Mouse (Mus musculus): ENCODE data around the gene Ralgapa1.
A peak's percentile ranks its signal among the peaks of the same experiment; 100 is the strongest.
"Not testable (repeated sequence)": the region's sequence is repeated elsewhere in the genome, so short reads cannot be mapped to it uniquely, and the experiment has no call there.

Gene Ralgapa1

DNA sequence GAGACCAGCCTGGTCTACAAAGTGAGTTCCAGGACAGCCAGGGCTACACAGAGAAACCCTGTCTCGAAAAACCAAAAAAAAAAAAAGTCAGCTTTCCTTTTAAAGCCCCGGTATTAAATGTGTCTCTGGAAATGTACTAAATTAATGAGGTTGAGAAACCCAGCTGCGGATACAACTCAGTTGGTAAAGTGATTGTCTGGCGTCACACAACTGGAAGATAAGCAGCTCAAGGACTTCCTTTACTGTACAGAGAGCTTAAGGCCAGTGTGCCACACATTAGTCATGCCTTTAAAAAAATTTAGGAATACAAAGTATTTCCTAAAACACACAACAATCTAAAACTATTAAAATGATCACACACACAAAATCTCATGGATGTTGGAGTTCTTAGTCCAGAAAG, 22.2 kb downstream of the Ralgapa1 start:
- DNase-seq = no peak

DNA sequence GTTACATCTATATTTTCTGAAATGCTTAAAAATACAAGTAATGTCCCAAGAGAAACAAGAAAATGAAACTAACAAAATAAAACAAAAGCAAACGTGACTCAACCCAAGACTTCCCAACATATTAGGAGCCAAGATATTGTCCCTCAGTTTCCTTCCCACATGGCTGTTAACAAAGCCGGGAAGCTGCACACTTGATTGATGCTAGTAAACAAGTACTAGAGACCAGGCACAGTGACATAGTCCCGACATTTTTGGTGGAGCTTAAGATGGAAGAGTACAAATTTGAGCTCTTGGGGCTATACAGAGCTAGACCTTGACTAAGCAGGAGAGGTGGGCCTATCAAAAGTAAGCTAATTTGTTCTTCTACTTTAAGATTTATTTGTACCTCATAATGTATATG, 23.9 kb downstream of the Ralgapa1 start:
- no peak for DNase-seq

DNA sequence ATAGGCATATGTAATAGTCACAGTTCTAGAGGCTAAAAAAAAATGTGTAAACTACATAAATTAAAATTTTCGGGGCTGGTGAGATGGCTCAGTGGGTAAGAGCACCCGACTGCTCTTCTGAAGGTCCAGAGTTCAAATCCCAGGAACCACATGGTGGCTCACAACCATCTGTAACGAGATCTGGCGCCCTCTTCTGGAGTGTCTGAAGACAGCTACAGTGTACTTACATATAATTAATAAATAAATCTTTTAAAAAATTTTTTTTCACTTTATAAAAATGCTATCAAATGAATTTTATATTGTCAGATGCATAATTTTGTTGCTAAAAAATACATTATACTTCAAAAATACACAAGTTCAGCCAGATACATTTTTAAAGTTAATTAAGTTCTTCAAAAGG, 26.5 kb downstream of the Ralgapa1 start:
- DNase-seq = not testable (repeated sequence)

DNA sequence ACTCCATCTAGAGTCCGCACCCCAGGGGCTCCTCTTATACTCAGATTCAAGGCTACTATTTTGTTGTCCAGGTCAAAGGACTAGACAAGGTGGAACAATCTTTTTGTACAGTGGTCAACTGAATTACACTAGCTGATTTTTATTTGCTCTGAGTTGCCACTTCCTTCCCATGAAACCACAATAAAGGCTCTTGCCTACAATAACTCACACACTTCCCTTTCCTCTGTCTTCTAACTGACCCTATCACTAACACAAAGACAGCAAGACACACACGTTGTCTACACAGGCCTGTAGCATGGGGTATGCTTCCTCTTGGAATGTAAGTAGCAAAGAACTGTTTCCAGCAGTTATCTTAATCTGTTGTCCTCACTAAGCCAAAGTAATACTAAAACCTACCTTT, 35.7 kb downstream of the Ralgapa1 start:
- DNase-seq = no peak

DNA sequence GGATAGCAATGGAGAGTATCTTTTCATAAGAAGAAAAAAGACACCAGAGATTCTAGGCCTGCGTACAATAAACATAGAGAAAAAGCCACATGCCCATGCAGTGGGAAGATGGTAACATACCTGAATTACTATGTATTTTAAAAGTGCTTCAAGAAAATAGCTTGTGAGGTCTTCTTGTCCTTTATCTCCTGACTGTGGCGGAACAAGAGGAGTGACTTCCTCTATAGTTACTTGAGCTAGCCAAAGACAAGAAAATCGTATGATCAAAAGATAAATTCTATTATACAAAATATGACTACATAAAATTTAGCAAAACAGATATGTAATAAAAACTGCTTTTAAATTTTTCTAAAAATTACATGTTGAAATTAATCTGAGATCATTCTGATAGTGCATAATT, 38.3 kb downstream of the Ralgapa1 start:
- DNase-seq = no peak

DNA sequence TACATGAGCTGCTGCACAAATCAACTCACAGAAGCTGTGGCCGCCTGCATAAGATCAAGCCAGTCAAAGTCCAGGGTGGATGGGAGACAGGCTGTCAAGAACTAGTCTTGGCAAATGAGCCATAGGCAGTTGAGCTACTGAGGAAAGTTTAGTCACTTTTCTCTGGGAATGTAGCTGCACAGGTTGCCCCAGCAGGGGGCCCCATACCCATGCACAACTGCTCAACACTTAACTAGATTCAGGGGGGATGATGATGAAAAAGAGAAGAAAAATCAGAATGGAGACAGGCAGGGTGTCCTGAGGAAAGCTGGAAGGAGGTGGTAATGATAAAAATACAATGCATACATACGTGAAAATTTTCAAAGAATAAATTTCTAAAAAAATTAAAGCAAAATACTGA, 42.7 kb downstream of the Ralgapa1 start:
- DNase-seq = peak in 1 of 2 experiments; percentile 9

DNA sequence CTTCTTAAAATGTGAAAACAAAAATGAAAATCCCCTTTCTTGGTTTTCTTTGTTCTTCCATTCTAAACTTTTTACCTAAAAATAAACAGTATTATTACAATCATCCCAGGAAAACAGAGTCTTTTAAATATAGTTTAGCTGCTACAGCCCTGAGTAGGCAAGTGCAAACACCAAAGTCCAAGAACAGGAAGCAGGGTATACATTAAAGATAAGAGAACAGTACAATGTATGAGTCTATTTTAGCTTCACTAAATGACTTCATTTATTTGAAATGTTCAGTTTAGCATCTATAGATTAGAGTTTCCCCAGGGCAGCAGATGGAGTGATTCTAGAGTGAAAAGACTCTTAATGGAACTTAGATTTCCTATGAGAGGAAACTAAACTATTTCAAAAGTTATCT, 43.6 kb downstream of the Ralgapa1 start:
- no peak for DNase-seq

DNA sequence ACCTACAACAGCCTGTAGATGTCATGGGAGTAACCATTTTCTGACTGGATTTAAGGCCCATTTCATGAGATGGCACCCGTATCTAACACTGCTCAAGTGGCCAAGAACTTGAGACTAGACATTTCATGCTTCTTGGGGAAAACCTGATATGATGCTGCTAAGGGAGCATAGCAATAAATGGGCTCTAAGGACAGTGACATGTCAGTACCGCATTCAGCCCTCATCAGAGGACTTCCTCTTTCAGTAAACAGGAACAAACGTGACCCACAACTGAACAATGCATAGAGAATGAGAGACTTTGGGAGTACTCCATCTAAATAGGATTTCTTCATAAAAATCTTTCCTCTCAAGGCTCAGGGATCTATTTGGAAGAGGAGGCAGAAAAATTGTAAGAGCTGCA, 46.7 kb downstream of the Ralgapa1 start:
- DNase-seq = no peak

DNA sequence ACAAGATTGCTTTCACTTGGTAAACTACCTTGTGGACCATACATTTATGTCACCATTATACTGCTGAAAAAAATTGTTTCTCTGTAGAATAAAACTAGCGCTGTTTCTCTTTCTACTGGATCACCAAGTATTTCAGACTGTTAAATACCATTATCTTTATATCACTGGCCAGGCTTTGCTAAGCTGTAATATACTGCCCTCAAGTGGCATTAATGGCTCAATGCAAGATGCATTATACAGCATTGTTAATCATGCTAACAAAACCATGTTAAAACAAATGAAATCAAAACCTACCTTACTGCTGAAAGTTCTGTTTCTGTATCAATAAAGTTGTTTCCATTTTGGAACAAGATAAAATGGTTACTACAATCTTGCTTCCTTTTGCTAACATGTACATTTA, 100.6 kb downstream of the Ralgapa1 start:
- peak; percentile 20 to 40 for DNase-seq

DNA sequence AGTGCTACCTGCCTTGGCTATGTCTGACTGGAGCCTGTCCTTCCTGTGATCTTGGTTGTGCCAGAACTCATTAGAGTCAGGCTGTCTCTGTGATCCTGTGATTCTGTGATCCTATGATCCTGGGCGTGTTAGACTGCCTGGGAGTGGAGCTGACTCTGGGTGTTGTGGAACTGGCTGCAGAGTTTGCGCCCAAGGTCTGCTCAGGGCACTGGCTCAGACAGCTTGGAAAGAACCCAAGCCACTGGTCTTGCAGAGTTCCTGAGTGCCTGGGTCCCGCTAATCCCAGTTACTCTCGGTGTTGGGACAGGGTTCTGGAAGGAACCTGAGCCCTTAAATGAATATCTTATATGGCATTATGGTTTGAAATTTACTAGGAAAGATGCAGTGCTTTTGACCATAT, 115.1 kb downstream of the Ralgapa1 start:
- no peak for DNase-seq

DNA sequence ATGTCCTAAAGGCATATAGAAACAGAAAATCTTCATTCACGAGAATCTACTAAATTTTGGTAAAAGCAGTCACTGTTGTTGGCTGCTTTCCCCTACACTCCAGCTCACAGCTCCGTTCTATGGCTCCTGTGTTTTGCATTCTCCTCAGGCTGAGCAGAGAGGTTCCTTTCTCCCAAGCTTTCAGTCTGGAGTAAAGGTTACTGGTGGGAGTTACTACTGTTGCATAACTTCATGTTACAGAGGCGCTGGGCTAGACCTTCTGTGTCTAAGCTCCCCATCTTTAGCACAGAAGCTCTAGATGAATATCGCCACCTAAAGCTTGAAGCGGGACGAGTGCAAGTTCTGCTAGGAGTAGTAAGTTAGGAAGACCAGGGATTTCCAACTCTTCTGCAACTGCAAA, 154.3 kb downstream of the Ralgapa1 start:
- no peak for DNase-seq

DNA sequence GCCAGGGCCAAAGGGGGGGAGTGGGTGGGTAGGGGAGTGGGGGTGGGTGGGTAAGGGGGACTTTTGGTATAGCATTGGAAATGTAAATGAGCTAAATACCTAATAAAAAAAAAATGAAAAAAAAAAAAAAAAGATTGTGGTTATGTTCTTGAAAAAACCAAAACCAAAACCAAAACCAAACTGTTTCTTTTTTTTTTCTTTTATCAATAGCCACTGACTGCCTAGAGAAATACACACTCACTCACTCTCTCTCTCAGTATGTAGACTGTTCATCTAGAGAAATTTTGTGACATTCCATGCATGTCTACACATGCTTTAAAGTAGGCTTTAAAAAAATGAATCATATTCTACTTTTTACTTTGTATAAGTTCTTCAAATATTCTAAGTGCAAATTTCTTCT, 157.8 kb downstream of the Ralgapa1 start:
- not testable (repeated sequence) for DNase-seq

DNA sequence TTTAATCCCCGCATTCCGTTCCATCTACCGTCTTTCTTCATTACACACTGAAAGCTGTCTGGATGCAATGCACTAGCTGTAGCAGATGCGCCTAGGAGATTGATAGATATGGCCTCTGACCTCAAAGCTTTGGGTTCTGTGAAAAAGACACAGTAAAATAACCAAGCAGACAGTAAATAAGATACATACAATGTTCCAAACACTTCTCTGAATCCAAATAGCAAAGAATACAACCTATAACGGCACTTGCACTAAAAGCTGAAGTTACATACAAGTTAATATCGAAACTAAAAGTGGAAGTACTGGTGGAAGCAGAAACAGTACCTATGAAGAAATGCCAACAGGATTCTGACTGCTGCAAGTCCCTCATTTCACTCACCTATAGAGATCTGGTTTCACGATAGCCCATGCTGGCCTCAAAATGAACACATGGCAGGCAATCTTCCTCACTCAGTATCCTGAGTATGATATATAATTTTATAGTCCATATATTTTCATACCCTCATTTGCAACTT, 172.9 kb downstream of the Ralgapa1 start:
- no peak for DNase-seq

DNA sequence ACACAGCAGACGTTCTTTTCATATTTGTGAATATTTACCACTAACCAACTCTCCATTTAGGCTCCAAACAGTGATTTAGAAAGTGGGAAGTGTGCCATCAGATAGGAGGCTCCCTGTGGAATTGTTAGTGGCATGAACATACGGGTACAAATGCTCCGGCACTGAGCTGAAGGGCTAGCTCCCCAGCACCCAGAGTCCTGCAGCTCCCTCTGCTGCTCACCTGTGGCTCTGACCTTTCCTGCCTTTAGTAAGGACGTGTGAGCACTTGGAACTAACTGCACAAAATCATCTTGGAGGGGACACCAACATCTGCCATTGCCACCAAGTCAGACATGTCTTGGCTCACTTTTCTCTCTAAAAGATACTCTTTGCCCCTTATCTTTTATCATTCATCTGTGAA, 194.3 kb downstream of the Ralgapa1 start:
- peak in 1 of 2 experiments; percentile 25 for DNase-seq

DNA sequence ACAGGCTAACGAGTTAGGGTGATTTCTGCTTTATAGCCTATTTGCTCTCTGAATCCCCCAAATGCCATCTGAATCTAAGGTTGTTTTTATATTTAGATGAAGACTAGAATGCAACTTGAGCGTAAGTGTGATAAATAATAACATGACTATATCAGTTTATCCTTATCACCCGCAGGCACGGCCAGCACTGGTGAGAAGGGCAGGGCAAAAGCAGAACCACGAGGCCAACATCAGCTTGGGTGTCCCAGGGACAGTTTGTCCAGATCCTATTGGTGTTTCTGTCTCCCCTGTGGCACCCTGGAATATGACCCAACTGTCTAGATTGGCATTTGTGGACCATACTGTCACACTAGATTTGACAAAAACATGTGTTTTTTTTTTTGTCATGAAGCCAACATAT, 197.7 kb downstream of the Ralgapa1 start:
- peak in 1 of 2 experiments; percentile 3 for DNase-seq

DNA sequence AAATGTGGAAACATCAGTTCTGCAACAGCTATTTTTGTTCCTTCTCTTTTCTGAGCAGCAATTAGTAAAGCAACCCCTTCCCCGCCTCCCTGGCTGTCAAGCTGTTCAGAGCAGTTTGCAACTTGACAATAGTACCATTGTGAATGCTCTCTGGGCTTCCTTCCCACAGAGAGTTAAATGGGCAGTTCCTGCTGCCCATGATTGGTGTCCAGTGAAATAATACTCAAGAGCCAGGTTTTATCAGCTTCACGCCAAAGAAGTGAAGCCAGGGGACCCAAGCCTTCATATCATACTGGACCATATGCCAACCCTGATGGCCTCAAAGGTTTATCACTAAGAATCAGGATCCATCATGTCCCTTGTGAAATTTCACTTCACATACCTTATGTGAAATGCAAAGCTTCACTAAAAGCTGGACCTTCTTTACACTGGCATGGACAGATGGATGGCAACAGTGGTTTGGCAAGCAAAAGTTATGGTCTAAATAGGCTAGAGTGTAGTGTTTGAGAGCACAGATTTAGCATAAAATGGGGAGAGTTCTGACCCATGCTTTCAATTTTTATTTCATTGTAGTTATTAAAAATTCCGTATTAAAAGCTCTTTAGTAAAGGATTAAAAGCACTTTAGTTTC, 198.2 kb downstream of the Ralgapa1 start:
- peak; percentile 21 to 41 for DNase-seq

DNA sequence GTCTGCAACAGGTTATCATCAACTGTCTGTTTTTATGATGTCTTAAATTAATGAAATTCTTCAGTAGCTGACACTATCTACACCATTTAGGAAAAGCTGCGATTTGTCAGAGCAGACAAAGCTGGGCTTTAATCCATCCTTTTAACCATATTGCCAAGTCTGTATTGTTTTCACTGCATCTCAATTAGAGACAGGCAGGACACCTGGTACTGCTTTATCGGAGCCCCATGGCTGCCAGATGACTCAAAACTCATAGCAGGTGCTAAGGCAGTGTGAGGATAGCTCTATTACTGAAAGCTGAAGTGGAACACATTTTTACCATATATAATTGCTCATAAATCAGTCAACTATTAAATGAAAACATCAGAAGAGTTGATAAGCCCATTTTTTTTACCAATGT, 200.6 kb downstream of the Ralgapa1 start:
- peak in 1 of 2 experiments; percentile 14 for DNase-seq

DNA sequence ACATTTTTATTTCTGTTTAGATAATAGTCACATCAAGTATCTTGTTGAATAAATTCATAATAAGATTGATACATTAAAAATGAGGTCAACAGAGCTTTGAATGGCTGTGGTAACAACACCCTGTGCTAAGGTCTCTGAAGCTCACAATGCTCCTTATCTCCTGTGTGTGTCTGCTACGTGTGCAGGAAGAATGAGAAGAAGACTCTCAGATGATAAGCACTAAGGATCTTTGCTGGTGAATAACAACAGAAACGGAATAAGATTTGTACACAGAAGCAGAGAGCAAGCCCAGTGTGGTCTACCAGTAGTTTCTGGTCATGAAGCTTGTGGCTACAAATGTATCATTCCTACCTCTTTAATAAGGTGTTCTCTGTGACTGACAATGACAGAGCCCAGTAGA, 210.2 kb downstream of the Ralgapa1 start:
- no peak for DNase-seq

DNA sequence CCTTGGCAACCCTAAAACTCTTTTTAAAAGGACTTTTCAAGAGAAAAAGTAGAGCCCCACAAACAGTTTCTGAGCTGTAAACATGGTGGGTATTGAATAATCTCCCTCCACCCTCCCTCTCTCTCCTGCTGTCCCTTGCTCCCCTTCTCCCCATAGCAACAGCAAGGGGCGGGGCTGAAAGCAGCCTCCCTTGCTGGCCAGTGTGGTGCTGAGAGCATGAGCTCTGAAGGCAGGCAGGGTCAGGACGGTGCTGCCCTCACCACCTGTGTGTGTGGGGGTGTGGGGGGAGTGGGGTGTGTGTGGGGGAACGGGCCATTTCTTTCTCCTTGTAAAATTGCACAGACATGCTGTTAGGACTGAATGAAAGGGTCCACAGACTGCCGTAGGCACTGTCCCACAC, 213.1 kb downstream of the Ralgapa1 start:
- DNase-seq = no peak

DNA sequence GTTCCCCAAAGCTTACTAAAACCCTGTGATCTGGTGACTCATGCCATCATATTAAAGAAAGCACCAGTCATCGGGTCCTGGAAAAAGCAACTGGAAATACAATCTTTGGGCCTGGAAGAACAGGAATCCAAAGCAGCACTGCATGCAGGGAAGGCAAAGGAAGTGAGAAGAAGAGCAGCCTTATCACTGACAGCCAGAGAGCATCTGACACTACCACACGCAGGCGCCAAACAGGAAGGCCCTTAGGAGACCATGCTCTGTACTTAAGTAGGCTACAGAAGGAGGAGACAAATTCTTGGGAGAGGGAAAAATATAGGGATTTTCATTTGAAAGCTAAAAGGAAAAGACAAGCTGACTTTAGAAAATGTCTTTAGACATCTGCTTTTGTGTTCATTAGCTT, 216.6 kb downstream of the Ralgapa1 start:
- DNase-seq = no peak

DNA sequence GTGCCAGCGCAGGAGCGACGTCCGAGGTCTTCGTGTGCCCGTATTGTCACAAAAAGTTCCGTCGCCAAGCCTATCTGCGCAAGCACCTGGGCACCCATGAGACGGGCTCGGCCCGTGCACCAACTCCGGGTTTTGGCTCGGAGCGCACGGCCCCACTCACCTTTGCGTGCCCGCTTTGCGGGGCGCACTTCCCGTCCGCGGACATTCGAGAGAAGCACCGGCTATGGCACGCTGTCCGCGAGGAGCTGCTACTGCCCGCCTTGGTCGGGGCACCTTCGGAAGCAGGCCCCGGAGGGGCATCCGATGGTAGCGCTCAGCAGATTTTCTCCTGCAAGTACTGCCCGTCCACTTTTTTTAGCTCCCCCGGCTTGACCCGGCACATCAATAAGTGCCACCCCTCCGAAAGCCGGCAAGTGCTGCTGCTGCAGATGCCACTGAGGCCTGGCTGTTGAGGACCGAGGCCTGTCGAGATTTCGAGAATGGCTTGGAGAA, 220.4 kb downstream of the Ralgapa1 start:
- peak; percentile 23 to 31 for DNase-seq

DNA sequence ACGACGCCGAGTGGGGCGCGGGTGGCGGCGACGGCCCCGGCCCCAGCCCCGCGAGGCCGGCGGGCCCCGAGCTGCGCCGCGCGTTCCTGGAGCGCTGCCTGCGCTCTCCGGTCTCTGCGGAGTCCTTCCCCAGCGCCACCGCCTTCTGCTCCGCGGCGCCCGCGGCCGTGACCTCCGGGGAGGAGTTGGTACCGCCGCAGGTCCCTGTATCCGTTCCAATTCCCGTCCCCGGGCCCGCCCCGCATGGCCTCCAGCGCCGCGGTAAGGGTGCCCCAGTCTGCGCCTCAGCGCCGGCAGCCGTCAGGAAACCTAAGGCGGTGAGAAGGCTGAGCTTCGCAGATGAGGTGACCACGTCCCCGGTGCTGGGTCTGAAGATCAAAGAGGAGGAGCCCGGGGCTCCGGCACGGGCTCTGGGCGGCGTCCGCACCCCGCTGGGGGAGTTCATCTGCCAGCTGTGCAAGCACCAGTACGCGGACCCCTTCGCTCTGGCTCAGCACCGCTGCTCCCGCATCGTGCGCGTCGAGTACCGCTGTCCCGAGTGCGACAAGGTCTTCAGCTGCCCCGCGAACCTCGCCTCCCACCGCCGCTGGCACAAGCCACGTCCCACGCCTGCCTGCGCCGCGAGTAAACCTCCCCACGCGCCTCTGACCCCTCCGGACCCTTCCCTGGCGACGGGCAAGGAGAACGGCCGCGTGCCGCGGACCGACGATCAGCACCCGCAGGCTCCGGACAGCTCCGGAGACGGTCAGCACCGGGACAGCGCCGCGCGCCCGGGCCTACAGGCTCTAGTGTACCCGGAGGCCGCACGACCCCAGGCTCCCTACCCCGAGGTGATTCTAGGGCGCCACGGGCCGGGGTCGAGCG, 221.1 kb downstream of the Ralgapa1 start:
- DNase-seq = peak; percentile 41 to 42

DNA sequence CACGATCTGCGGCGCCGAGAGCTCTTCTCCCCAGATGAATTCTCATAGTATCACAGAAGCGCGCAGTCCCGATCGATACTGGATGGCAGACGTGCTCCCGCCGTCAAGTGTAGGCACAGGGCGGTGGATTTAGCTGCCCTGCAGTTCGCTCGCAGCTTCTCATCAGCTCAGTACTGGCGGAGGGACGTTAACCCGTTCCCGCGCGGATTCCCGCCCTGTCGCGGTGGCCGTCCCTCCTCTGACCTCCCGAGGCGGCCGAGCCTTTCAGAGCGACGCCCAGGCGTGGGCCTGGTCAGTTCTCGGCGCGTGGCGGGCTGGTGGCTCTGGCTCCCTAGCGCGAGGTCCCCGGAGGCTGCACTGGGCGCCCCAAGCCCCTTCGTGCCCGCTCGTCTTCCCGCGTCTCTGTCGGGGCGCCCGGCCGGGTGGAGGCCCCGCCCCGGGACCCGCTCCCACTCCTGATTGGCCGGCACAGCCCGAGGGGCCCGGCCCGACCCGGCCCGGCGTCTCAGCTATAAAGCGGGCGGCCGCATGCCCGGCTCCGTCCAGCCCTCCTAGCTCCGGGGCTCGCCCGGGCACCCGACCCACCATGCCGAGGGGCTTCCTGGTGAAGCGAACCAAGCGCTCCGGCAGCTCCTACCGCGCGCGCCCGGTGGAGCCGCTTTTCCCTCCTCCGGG, 221.9 kb downstream of the Ralgapa1 start, which contains the start of gene Insm2:
Insm2 (plus strand) TSS at position 541 of the 675 bp plus-strand sequence.
- peak; percentile 46 to 48 for DNase-seq
